1 mouse cellular context compared by ENCODE assay signal in genomic region chr19:8928689-8929223, GRCm38 (mm10).
TF ChIP-seq lines count a peak whose summit lies in the region.

No protein-coding gene starts in this region.

TF ChIP-seq in C2C12, 6 proteins besides CTCF, POLR2A, EP300 and RAD21:
- no peak for TF ChIP-seq CEBPB (IDR thresholded peaks at IDR 0.05; ENCODE audit: low read depth)
- no peak for TF ChIP-seq MYOD1 (IDR thresholded peaks at IDR 0.05; ENCODE audit: control insufficient read depth, insufficient read length, low read depth)
- TF ChIP-seq USF1 (IDR thresholded peaks at IDR 0.05; ENCODE audit: low read depth) = no peak
- no peak for TF ChIP-seq FOSL1 (IDR thresholded peaks at IDR 0.05; ENCODE audit: insufficient read depth, low read length, poor library complexity, severe bottlenecking)
- TF ChIP-seq MAX (IDR thresholded peaks at IDR 0.05) = no peak
- no peak for TF ChIP-seq MYOG (IDR thresholded peaks at IDR 0.05; ENCODE audit: control insufficient read depth, extremely low read depth, insufficient read length)
